ENCODE assay signal across 23 mouse cellular contexts in the genomic region with DNA sequence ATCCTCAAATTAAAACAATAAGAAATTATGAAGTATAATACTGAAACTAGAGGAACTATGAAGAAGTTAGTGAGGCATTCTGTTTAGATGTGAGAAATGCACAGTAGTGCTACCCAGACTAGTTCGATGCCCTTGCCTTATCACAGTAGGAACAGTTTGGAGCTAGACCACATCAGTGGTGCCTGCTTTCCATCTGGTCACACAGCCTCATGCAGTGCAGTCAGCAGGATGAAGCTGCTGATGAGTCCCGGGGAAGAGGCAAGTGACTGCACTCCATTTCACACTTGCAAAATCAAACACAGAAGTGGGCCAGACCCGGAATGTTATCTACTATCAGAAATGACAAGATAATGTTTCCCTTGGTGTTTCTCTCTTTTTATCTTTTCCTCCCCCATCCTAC.
"Had no signal": no experiment of that assay in that cellular context is flagged by ENCODE, and none has a peak within 500 bp of the region (broad histone marks: within the 10 kb centered on the region; RNA-seq: fewer than 3 reads in every experiment).

No protein-coding gene starts in this region.

- H3K36me3 ChIP-seq: heart, embryonic 13.5 days; heart, embryonic 15.5 days; hindbrain, embryonic 13.5 days; hindbrain, embryonic 15.5 days; kidney, embryonic 15.5 days; limb, embryonic 13.5 days; limb, embryonic 15.5 days; liver, embryonic 12.5 days had no signal

- H3K9me3 ChIP-seq: heart, embryonic 13.5 days; heart, embryonic 15.5 days; hindbrain, embryonic 13.5 days; hindbrain, embryonic 15.5 days; kidney, embryonic 15.5 days; limb, embryonic 13.5 days; limb, embryonic 15.5 days; liver, embryonic 12.5 days had no signal

- H3K27me3 ChIP-seq: heart, embryonic 13.5 days; heart, embryonic 15.5 days; hindbrain, embryonic 13.5 days; hindbrain, embryonic 15.5 days; kidney, embryonic 15.5 days; limb, embryonic 13.5 days; limb, embryonic 15.5 days; liver, embryonic 12.5 days had no signal

- H3K27ac ChIP-seq: heart, embryonic 13.5 days; heart, embryonic 15.5 days; hindbrain, embryonic 13.5 days; hindbrain, embryonic 15.5 days; hindbrain, postnatal 0 days; kidney, embryonic 15.5 days; kidney, postnatal 0 days; limb, embryonic 13.5 days; limb, embryonic 15.5 days; liver, embryonic 12.5 days; liver, embryonic 14.5 days had no signal

- H3K4me1 ChIP-seq: heart, embryonic 13.5 days; heart, embryonic 15.5 days; kidney, embryonic 15.5 days; limb, embryonic 13.5 days; limb, embryonic 15.5 days; liver, embryonic 12.5 days had no signal

- H3K4me3 ChIP-seq: heart, embryonic 13.5 days; heart, embryonic 15.5 days; hindbrain, embryonic 13.5 days; hindbrain, embryonic 15.5 days; kidney, embryonic 15.5 days; limb, embryonic 13.5 days; limb, embryonic 15.5 days; liver, embryonic 12.5 days had no signal

- DNase-seq: gastrocnemius, postnatal 14 days; gastrocnemius, postnatal 36 days; heart, adult 11 months; heart, postnatal 14 days; heart, postnatal 36 days; kidney, adult 11 months; kidney, adult 2 months; kidney, adult 9 months; kidney, postnatal 14 days; kidney, postnatal 36 days; layer of hippocampus, adult 9-11 months; layer of hippocampus, postnatal 36 days had no signal
